Mouse (Mus musculus) lung, embryonic 16.5 days (tissue): Measurements from ENCODE around the gene Thsd4. TPM values are rescaled to one million over a fixed set of nuclear protein-coding genes. Genes with fewer than 3 reads are reported as not detected.

Experiments used
- ATAC-seq: fragments of 200-750 bp; cut with Nextera tagmentation; 2 replicates; pipeline ENCODE4 v1.8.0; 2017; ENCODE audit warnings: low read depth, mild to moderate bottlenecking, moderate library complexity
- H3K27ac ChIP-seq: fragments of 300-500 bp; sonication (generic); 2 replicates; pipeline ENCODE4 v1.5.1; 2014; ENCODE audit warnings: mild to moderate bottlenecking, control low read depth, low read length
- H3K27me3 ChIP-seq: fragments of 300-500 bp; sonication (generic); 2 replicates; pipeline ENCODE4 v1.6.1; 2014; ENCODE audit warnings: low read depth, low read length, mixed read lengths; ENCODE audit not compliant: control insufficient read depth, insufficient read depth
- H3K36me3 ChIP-seq: fragments of 300-500 bp; sonication (generic); 2 replicates; pipeline ENCODE4 v1.6.1; 2014; ENCODE audit warnings: low read length; ENCODE audit not compliant: control insufficient read depth, insufficient read depth
- H3K4me1 ChIP-seq: fragments of 300-500 bp; sonication (generic); replicated peaks from 2 replicates; pipeline ENCODE4 v1.6.1; 2014; ENCODE audit warnings: low read length, mixed read lengths; ENCODE audit not compliant: control insufficient read depth, insufficient read depth
- H3K4me2 ChIP-seq: fragments of 300-500 bp; sonication (generic); 2 replicates; pipeline ENCODE4 v1.6.1; 2014; ENCODE audit warnings: low read depth, low read length, control low read depth
- H3K4me3 ChIP-seq: fragments of 300-500 bp; sonication (generic); 2 replicates; pipeline ENCODE4 v1.5.1; 2014; ENCODE audit warnings: mild to moderate bottlenecking, low read length, control low read depth
- H3K9ac ChIP-seq: fragments of 300-500 bp; sonication (generic); 2 replicates; pipeline ENCODE4 v1.6.1; 2014; ENCODE audit warnings: low read length, control low read depth
- H3K9me3 ChIP-seq: fragments of 300-500 bp; sonication (generic); 2 replicates; pipeline ENCODE4 v1.6.1; 2016; ENCODE audit warnings: low read length; ENCODE audit not compliant: control insufficient read depth
- WGBS: fragments of 180-500 bp; shearing (Covaris S2); extraction: QIAGEN DNeasy Blood & Tissue Kit; methylation state at CpG from one replicate; pipeline ENCODE4 v1.1.7; 2014; 5-methylcytosine and 5-hydroxymethylcytosine counted together
- polyA plus RNA-seq: library from polyadenylated mRNA; unstranded; fragments of >200 nt; fragmentation: Nextera tagmentation; extraction: Ambion mirVana; gene quantifications from 2 replicates; pipeline ENCODE4 v1.2.1, GENCODE M21; 2015

The Thsd4 gene
- polyA plus RNA-seq, 1 experiment from 2014 or later: 6.4 TPM

DNA sequence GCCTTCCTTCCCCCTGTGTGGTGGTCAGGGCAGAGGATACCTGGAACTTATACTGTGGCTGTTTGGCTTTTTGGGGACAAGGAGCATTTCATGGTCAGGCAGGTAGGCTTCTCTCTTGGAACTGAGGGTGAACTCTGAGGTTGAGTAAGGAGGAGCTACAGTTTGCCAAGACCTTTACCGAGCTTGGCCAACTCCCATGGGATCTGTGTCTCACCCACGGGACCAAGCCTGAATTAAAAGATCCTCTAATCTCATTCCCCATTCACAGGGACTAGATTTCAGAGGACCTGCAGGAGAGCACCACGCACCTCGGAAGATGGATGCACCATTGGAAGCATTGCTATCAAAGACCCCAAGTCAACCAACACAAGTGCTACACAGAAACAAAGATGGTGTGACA, 487.0 kb downstream of the Thsd4 start:
- H3K27me3 ChIP-seq: no peaks in the 10 kb centered on the region
- H3K9ac ChIP-seq: no peak overlapping the region
- H3K4me1 ChIP-seq: no peaks in the 10 kb centered on the region
- no peak overlapping the region for H3K4me3 ChIP-seq
- no peak overlapping the region for H3K27ac ChIP-seq
- WGBS: 88% methylated on average over 4 of the region's 4 CpGs
- no peak for ATAC-seq
- no peak overlapping the region for H3K4me2 ChIP-seq
- H3K36me3 ChIP-seq: no peaks in the 10 kb centered on the region
- H3K9me3 ChIP-seq: no peaks in the 10 kb centered on the region

- no peak overlapping the region for H3K27ac ChIP-seq
- no peaks in the 10 kb centered on the region for H3K9me3 ChIP-seq
- no peak overlapping the region for H3K4me2 ChIP-seq
- no peak for ATAC-seq
- 69% methylated on average over 4 of the region's 4 CpGs for WGBS
- H3K4me3 ChIP-seq: no peak overlapping the region
- H3K36me3 ChIP-seq: no peaks in the 10 kb centered on the region
- H3K9ac ChIP-seq: no peak overlapping the region
- H3K4me1 ChIP-seq: peaks cover 6% of the 10 kb centered on the region; the same call in 1 of the 2 replicates
- H3K27me3 ChIP-seq: no peaks in the 10 kb centered on the region
Measured at GRCm38 (mm10) chr9:60027234-60027633, 494.6 kb downstream of the Thsd4 start.

DNA sequence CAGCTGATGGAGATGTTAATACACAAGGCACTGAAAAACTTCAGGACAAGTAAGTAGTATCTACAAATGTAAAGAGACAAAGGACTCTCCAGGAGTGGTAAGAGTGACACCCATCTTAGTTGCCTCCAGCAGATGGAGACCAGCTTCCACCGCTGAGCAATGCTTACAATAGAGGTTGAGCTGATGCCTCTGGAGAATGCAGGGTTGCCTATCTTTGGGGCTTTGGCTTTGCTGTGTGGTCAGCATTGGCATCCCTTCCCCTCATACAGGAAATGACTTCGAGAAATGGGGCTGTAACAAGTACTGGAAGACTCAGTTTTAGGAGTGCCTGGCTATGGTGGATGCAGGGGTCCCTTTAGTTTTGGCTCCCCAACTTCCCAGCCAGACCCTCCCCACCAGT, 495.1 kb downstream of the Thsd4 start:
- Histone ChIP-seq H3K27me3 (no peaks in the 10 kb centered on the region), H3K4me1 (peaks cover 9% of the 10 kb centered on the region; the same call in 1 of the 2 replicates), H3K4me2 (no peak overlapping the region), H3K9ac (no peak overlapping the region), H3K36me3 (no peaks in the 10 kb centered on the region), H3K4me3 (no peak overlapping the region), H3K27ac (no peak overlapping the region), H3K9me3 (no peaks in the 10 kb centered on the region)
- WGBS: 78% methylated on average over 2 of the region's 2 CpGs
- ATAC-seq: no peak

DNA sequence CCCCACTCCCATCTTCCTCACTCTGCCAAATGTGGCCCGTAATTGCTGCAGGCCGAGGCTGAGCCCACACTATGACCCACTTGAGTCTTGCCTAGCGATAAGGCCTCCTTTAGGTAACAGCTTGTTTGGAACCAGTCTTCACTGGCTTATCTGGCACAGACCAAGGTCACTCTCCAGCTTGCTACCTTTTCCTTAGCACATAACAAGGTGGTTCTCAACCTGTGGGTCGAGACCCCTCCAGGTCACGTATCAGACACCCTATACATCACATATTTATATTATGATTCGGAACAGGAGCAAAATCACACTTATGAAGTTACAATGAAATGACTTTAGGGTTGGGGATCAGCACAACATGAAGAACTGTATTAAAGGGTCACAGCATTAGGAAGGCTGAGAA, 495.9 kb downstream of the Thsd4 start:
- Histone ChIP-seq H3K9ac (no peak overlapping the region), H3K4me2 (no peak overlapping the region), H3K4me1 (peaks cover 9% of the 10 kb centered on the region; the same call in 1 of the 2 replicates), H3K36me3 (no peaks in the 10 kb centered on the region), H3K4me3 (no peak overlapping the region), H3K27me3 (no peaks in the 10 kb centered on the region), H3K27ac (no peak overlapping the region), H3K9me3 (no peaks in the 10 kb centered on the region)
- no peak for ATAC-seq
- 62% methylated on average over 6 of the region's 6 CpGs for WGBS

GRCm38 (mm10) chr9:60024971-60025370, 496.9 kb downstream of the Thsd4 start:
- H3K9me3 ChIP-seq: no peaks in the 10 kb centered on the region
- 18% methylated on average over 5 of the region's 5 CpGs for WGBS
- ATAC-seq: peak; percentile 51; the same call in 1 of the 2 replicates

DNA sequence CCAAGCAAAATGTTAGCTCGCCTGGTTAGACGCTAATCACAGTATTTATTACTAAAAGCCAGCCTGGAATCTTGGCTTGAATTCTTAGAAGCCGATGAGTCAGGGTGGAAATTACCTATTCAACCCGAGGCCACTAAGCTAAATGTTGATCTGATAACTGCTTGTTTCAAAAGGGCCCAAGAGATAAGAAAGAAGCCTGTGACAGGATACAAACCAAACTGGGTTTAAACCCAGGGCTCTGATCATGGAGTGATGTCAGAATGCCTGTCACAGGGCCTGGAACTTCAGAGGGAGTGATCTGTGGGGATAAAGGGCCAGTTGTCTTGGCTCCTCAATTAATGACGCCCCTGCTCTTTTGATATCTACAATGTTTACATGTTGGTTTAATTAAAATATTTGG, 497.3 kb downstream of the Thsd4 start:
- no peaks in the 10 kb centered on the region for H3K9me3 ChIP-seq
- H3K4me2 ChIP-seq: no peak overlapping the region
- ATAC-seq: no peak
- no peaks in the 10 kb centered on the region for H3K36me3 ChIP-seq
- 15% methylated on average over 5 of the region's 5 CpGs for WGBS
- no peak overlapping the region for H3K27ac ChIP-seq
- no peak overlapping the region for H3K9ac ChIP-seq
- no peak overlapping the region for H3K4me3 ChIP-seq
- H3K27me3 ChIP-seq: no peaks in the 10 kb centered on the region
- H3K4me1 ChIP-seq: peaks cover 9% of the 10 kb centered on the region; the same call in 1 of the 2 replicates

More at GRCm38 (mm10) chr9:60024971-60025370, 496.9 kb downstream of the Thsd4 start:
- Histone ChIP-seq H3K27me3 (no peaks in the 10 kb centered on the region), H3K4me3 (no peak overlapping the region), H3K4me1 (peaks cover 9% of the 10 kb centered on the region; the same call in 1 of the 2 replicates), H3K36me3 (no peaks in the 10 kb centered on the region), H3K9ac (no peak overlapping the region), H3K27ac (no peak overlapping the region), H3K4me2 (no peak overlapping the region)

- no peak overlapping the region for H3K4me2 ChIP-seq
- peaks cover 11% of the 10 kb centered on the region; the same call in 1 of the 2 replicates for H3K4me1 ChIP-seq
- no peak overlapping the region for H3K4me3 ChIP-seq
- no peaks in the 10 kb centered on the region for H3K36me3 ChIP-seq
- H3K9me3 ChIP-seq: no peaks in the 10 kb centered on the region
- H3K9ac ChIP-seq: no peak overlapping the region
- no peak overlapping the region for H3K27ac ChIP-seq
- ATAC-seq: peak; percentile 42; the same call in 1 of the 2 replicates
- no peaks in the 10 kb centered on the region for H3K27me3 ChIP-seq
- 45% methylated on average over 3 of the region's 3 CpGs for WGBS
Measured at GRCm38 (mm10) chr9:60022331-60022730, 499.5 kb downstream of the Thsd4 start.

GRCm38 (mm10) chr9:60020444-60020843, 501.4 kb downstream of the Thsd4 start:
- Histone ChIP-seq H3K36me3 (no peaks in the 10 kb centered on the region), H3K9me3 (no peaks in the 10 kb centered on the region), H3K4me1 (peaks cover 11% of the 10 kb centered on the region; the same call in 1 of the 2 replicates), H3K9ac (no peak overlapping the region), H3K4me2 (no peak overlapping the region), H3K4me3 (no peak overlapping the region), H3K27ac (no peak overlapping the region), H3K27me3 (no peaks in the 10 kb centered on the region)
- 59% methylated on average over 1 of the region's 1 CpGs for WGBS
- ATAC-seq: no peak

GRCm38 (mm10) chr9:60010285-60010684, 511.6 kb downstream of the Thsd4 start:
- H3K4me3 ChIP-seq: no peak overlapping the region
- no peak overlapping the region for H3K27ac ChIP-seq
- H3K4me1 ChIP-seq: no peaks in the 10 kb centered on the region
- no peak overlapping the region for H3K9ac ChIP-seq
- 73% methylated on average over 1 of the region's 1 CpGs for WGBS
- H3K27me3 ChIP-seq: no peaks in the 10 kb centered on the region
- H3K4me2 ChIP-seq: no peak overlapping the region
- no peaks in the 10 kb centered on the region for H3K9me3 ChIP-seq
- H3K36me3 ChIP-seq: no peaks in the 10 kb centered on the region
- ATAC-seq: no peak

GRCm38 (mm10) chr9:60008936-60009335, 512.9 kb downstream of the Thsd4 start:
- Histone ChIP-seq H3K9me3 (no peaks in the 10 kb centered on the region), H3K9ac (no peak overlapping the region), H3K27me3 (no peaks in the 10 kb centered on the region), H3K27ac (no peak overlapping the region), H3K4me3 (no peak overlapping the region), H3K4me2 (no peak overlapping the region), H3K36me3 (no peaks in the 10 kb centered on the region), H3K4me1 (no peaks in the 10 kb centered on the region)
- 51% methylated on average over 7 of the region's 7 CpGs for WGBS
- ATAC-seq: no peak
